Mouse (Mus musculus) stomach, postnatal 0 days (tissue): ENCODE results near the gene Phactr1.

ENCODE experiments used
- CTCF ChIP-seq: IDR thresholded peaks from 2 replicates; pipeline ENCODE4 v1.5.1; 2016; ENCODE audit warnings: antibody characterized with exemption, low read depth, mild to moderate bottlenecking, moderate library complexity
- EP300 ChIP-seq: optimal IDR thresholded peaks from 2 replicates; pipeline ENCODE3; 2016; ENCODE audit warnings: antibody characterized with exemption

DNA sequence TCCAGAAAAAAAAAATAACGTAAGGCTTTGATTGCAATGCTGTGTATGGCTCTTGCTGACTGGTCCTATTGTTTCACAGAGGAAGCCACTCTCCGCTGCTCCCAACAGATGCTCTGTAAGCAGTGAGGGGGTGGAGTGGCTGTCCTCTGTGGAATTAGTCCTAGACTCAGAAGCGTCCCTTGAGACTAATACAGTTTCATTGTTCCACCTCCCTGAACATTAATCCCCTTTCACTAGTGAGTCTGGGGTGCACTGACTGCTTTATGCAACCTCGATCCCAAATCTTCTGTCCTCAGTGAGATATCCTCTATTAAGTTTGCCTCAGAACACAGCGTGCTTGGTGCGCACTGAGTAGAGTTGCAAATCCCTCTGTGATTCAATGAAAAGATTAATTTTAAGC lies 91.9 kb downstream of the Phactr1 start:
- TF ChIP-seq CTCF (no peak), EP300 (no peak)
